Mouse (Mus musculus): ENCODE measurements around the gene Olfr1188.
"Not testable (repeated sequence)": the region's sequence is repeated elsewhere in the genome, so short reads cannot be mapped to it uniquely, and the experiment has no call there.

GRCm38 (mm10) chr2:88572696-88573095 is 16.0 kb downstream of the Olfr1188 start:
- not testable (repeated sequence) for TF ChIP-seq CTCF, EP300 (IDR thresholded peaks at IDR 0.05)

Data from lung, postnatal 0 days (tissue).